Mouse (Mus musculus) stomach, postnatal 0 days (tissue): ENCODE measurements around the gene Sbk1. TPM values are rescaled to one million over a fixed set of nuclear protein-coding genes. Genes with fewer than 3 reads are reported as not detected.
A peak's percentile ranks its signal among the peaks of the same experiment; 100 is the strongest.

Experiments used
- ATAC-seq: fragments of 200-750 bp; cut with Nextera tagmentation; 2 replicates; pipeline ENCODE4 v1.8.0; 2017; ENCODE audit not compliant: low FRiP score, low TSS enrichment
- DNase-seq: peaks from one replicate; pipeline ENCODE4 v3.0.0-alpha.2; 2016; ENCODE audit warnings: low spot score
- H3K27ac ChIP-seq: fragments of 300-500 bp; sonication (generic); replicated peaks from 2 replicates; pipeline ENCODE4 v1.5.1; 2014; ENCODE audit warnings: mild to moderate bottlenecking, control low read depth
- H3K27me3 ChIP-seq: fragments of 300-500 bp; sonication (generic); 2 replicates; pipeline ENCODE4 v1.6.1; 2014; ENCODE audit warnings: low read length; ENCODE audit not compliant: control insufficient read depth, insufficient read depth
- H3K36me3 ChIP-seq: fragments of 300-500 bp; sonication (generic); 2 replicates; pipeline ENCODE4 v1.6.1; 2014; ENCODE audit warnings: low read length, mixed read lengths; ENCODE audit not compliant: control insufficient read depth, insufficient read depth
- H3K4me1 ChIP-seq: fragments of 300-500 bp; sonication (generic); replicated peaks from 2 replicates; pipeline ENCODE4 v1.6.1; 2014; ENCODE audit warnings: antibody characterized with exemption; ENCODE audit not compliant: control insufficient read depth, insufficient read depth
- H3K4me2 ChIP-seq: fragments of 300-500 bp; sonication (generic); replicated peaks from 2 replicates; pipeline ENCODE4 v1.6.1; 2014; ENCODE audit warnings: low read depth, mild to moderate bottlenecking, control low read depth, moderate library complexity
- H3K4me3 ChIP-seq: fragments of 300-500 bp; sonication (generic); 2 replicates; pipeline ENCODE4 v1.5.1; 2014; ENCODE audit warnings: low read depth, low read length, control low read depth
- H3K9ac ChIP-seq: fragments of 300-500 bp; sonication (generic); 2 replicates; pipeline ENCODE4 v1.6.1; 2014; ENCODE audit warnings: mild to moderate bottlenecking, low read length, control low read depth, mixed read lengths
- H3K9me3 ChIP-seq: fragments of 300-500 bp; sonication (generic); 2 replicates; pipeline ENCODE4 v1.6.1; 2016; ENCODE audit warnings: low read length; ENCODE audit not compliant: control insufficient read depth
- CTCF ChIP-seq: IDR thresholded peaks from 2 replicates; pipeline ENCODE4 v1.5.1; 2016; ENCODE audit warnings: antibody characterized with exemption, low read depth, mild to moderate bottlenecking, moderate library complexity
- EP300 ChIP-seq: optimal IDR thresholded peaks from 2 replicates; pipeline ENCODE3; 2016; ENCODE audit warnings: antibody characterized with exemption
- WGBS: fragments of 180-500 bp; shearing (Covaris S2); extraction: QIAGEN DNeasy Blood & Tissue Kit; methylation state at CpG from one replicate; pipeline ENCODE4 v1.1.7; 2014; 5-methylcytosine and 5-hydroxymethylcytosine counted together
- polyA plus RNA-seq: library from polyadenylated mRNA; unstranded; fragments of >200 nt; fragmentation: Nextera tagmentation; extraction: Ambion mirVana; gene quantifications from 2 replicates; pipeline ENCODE4 v1.2.1, GENCODE M21; 2015

Gene Sbk1
- polyA plus RNA-seq, 1 experiment from 2014 or later: 4.0 TPM

GRCm38 (mm10) chr7:126272770-126273311 is 422 bp downstream of the Sbk1 start:
- Histone ChIP-seq H3K36me3 (no peaks in the 10 kb centered on the region), H3K9ac (peak overlapping the region; percentile 82), H3K4me2 (peak overlapping the region; percentile 100), H3K27ac (peak overlapping the region; percentile 83; the same call in 1 of the 2 replicates), H3K4me3 (peak overlapping the region; percentile 77), H3K27me3 (no peaks in the 10 kb centered on the region), H3K9me3 (no peaks in the 10 kb centered on the region), H3K4me1 (peaks cover 6% of the 10 kb centered on the region)
- ATAC-seq (no peak), DNase-seq (no peak)
- no peak for TF ChIP-seq EP300
- no peak for TF ChIP-seq CTCF
- 2% methylated on average over 37 of the region's 38 CpGs for WGBS

- Histone ChIP-seq H3K4me1 (peaks cover 6% of the 10 kb centered on the region), H3K27me3 (no peaks in the 10 kb centered on the region), H3K9ac (peak overlapping the region; percentile 82), H3K4me2 (peak overlapping the region; percentile 100), H3K27ac (no peak overlapping the region; the same call in 1 of the 2 replicates), H3K9me3 (no peaks in the 10 kb centered on the region), H3K36me3 (no peaks in the 10 kb centered on the region), H3K4me3 (peak overlapping the region; percentile 77)
- 14% methylated on average over 11 of the region's 11 CpGs for WGBS
- DNase-seq (no peak), ATAC-seq (no peak)
- TF ChIP-seq CTCF (no peak), EP300 (no peak)
Measured at GRCm38 (mm10) chr7:126273351-126274042, 1.1 kb downstream of the Sbk1 start.

DNA sequence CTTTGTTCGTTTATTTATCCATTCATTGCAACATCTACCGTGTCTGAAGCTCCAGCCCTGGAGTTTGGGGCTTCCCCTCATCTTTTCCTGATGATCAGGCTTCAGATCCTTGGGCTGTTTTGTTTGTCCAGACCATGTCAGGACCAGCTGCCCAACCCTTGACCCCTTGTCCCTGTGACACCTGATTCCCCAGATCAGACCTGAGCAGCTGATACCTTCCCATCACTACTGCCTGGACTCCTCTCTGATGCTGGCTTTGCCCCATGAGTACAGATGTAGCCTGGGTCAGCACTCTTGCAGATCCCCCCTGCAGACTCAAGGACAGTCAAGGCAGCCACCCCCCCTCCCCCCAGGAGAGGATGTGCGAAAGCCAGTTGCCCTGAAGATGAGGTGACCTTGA is 1.7 kb downstream of the Sbk1 start:
- H3K36me3 ChIP-seq: no peaks in the 10 kb centered on the region
- TF ChIP-seq CTCF (no peak), EP300 (no peak)
- H3K9ac ChIP-seq: peak overlapping the region; percentile 23; the same call in 1 of the 2 replicates
- H3K4me1 ChIP-seq: peaks cover 6% of the 10 kb centered on the region
- H3K4me2 ChIP-seq: peak overlapping the region; percentile 100; the same call in 1 of the 2 replicates
- no peak overlapping the region for H3K27ac ChIP-seq
- ATAC-seq: no peak
- peak overlapping the region; percentile 77; the same call in 1 of the 2 replicates for H3K4me3 ChIP-seq
- DNase-seq: no peak
- H3K9me3 ChIP-seq: no peaks in the 10 kb centered on the region
- WGBS: 35% methylated on average over 3 of the region's 3 CpGs
- H3K27me3 ChIP-seq: no peaks in the 10 kb centered on the region

DNA sequence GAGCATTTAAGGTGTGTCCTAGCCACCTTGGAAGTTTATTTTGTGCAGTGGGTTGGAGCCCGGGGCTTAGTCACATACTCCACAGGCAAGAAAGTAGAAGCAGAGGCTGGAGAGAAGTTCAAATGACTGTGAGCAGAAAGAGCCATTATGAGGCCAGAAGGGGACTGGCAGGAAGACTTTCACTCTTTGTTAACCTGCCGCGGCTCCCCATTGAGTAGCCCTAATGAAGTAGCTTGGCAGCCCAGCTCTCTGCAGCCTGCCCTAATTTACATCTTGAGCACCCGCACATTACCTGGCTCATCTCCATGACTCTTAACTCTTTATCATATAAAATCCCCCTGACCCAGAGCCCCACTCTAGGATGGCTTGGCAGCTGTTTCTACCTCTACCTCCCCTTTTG is 2.2 kb downstream of the Sbk1 start:
- ATAC-seq: no peak
- H3K4me1 ChIP-seq: peaks cover 6% of the 10 kb centered on the region
- TF ChIP-seq CTCF (no peak), EP300 (no peak)
- H3K27ac ChIP-seq: no peak overlapping the region
- 27% methylated on average over 4 of the region's 4 CpGs for WGBS
- H3K9me3 ChIP-seq: no peaks in the 10 kb centered on the region
- no peaks in the 10 kb centered on the region for H3K36me3 ChIP-seq
- 0 out of 2 replicates have a peak overlapping the region, but pooled peaks have one; percentile 8 for H3K4me2 ChIP-seq
- H3K4me3 ChIP-seq: no peak overlapping the region
- peak overlapping the region; percentile 23; the same call in 1 of the 2 replicates for H3K9ac ChIP-seq
- DNase-seq: no peak
- H3K27me3 ChIP-seq: no peaks in the 10 kb centered on the region

DNA sequence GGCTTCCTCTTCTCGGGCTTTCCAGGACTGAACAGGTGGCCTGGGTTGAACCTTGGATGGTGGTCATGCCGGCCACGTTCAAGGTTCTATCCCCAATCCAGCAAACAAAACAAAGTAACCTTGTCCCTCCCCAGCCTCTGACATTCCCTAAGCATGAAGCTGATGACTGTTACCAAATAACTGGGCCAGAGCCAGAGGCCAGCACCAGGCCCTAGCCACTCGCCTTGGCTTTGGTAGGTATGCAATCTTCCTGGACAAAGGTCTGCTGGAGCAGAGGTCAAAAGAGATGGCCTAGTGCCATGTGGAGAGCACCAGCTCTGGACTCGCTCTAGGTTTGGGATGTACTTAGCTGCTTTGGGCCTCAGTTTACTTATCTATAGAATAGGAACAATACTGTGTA is 3.3 kb downstream of the Sbk1 start:
- H3K4me1 ChIP-seq: peaks cover 6% of the 10 kb centered on the region
- no peak overlapping the region for H3K4me2 ChIP-seq
- ATAC-seq: no peak
- H3K36me3 ChIP-seq: no peaks in the 10 kb centered on the region
- TF ChIP-seq CTCF (no peak), EP300 (no peak)
- H3K4me3 ChIP-seq: no peak overlapping the region
- WGBS: 76% methylated on average over 5 of the region's 5 CpGs
- no peak overlapping the region for H3K27ac ChIP-seq
- H3K9me3 ChIP-seq: no peaks in the 10 kb centered on the region
- H3K9ac ChIP-seq: no peak overlapping the region
- no peaks in the 10 kb centered on the region for H3K27me3 ChIP-seq
- DNase-seq: no peak

GRCm38 (mm10) chr7:126276297-126276696 is 3.9 kb downstream of the Sbk1 start:
- WGBS: 66% methylated on average over 6 of the region's 6 CpGs
- Histone ChIP-seq H3K4me1 (peaks cover 6% of the 10 kb centered on the region), H3K9me3 (no peaks in the 10 kb centered on the region), H3K27ac (no peak overlapping the region), H3K9ac (no peak overlapping the region), H3K36me3 (no peaks in the 10 kb centered on the region), H3K27me3 (no peaks in the 10 kb centered on the region), H3K4me2 (no peak overlapping the region), H3K4me3 (no peak overlapping the region)
- TF ChIP-seq EP300 (no peak), CTCF (no peak)
- no peak for DNase-seq
- ATAC-seq: no peak
